ENCODE assay signal across 8 mouse cellular contexts in the genomic region with DNA sequence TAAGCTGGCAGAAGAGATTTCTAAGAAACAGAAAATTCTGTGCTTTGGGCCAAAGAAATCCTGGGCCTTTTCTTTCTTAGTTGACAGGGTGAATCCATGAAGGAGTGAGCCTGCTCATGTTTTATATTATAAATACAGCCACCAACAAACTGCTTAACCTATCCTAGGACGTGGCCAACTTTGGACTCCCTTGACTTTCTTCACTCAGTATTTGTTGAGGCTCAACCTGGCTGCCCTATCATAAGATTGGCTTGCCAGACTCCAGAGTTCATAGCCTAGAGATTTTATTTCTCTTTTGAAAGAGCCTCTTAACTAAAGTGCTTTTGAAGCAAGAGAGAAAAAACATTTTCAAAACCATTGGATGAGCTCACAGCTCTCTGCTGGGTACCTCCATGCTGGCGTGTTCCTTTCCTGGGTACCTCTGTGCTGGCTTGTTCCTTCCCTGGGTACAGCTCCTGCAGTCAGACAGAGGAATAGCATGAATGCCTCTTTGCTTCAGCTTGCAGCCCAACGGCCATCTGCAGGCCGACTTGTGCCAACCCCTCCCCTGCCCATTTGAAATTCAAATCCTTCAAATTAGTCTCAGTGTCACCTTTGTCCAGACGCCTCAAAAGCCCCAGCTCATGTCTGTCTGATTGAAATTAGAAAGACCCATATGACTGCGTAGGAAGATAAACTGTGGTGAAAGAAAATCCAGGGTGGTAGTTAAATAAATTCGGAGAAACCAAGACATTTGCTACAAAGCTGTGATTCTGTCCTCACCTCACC.
A peak's percentile ranks its signal among the peaks of the same experiment; 100 is the strongest.
DNase-seq lines count a peak whose midpoint lies in the region; ATAC-seq lines count a peak whose summit lies in the region.
"Had no signal": no experiment of that assay in that cellular context is flagged by ENCODE, and none has a peak within 500 bp of the region (broad histone marks: within the 10 kb centered on the region; RNA-seq: fewer than 3 reads in every experiment).

No protein-coding gene starts in this region.

- ATAC-seq in forebrain, embryonic 12.5 days (ENCODE audit: low FRiP score): peak; percentile 85; the same call in 1 of the 2 replicates
- peak; percentile 69 for ATAC-seq in neural tube, embryonic 14.5 days (ENCODE audit: low read depth)
- no peak for ATAC-seq in intestine, embryonic 15.5 days

- H3K9me3 ChIP-seq in forebrain, embryonic 12.5 days: no peaks in the 10 kb centered on the region
- no peaks in the 10 kb centered on the region for H3K9me3 ChIP-seq in hindbrain, embryonic 10.5 days
- H3K9me3 ChIP-seq in neural tube, embryonic 14.5 days (ENCODE audit: control insufficient read depth, low read length): no peaks in the 10 kb centered on the region
- no peaks in the 10 kb centered on the region for H3K9me3 ChIP-seq in limb, embryonic 10.5 days (replicated peaks)
- H3K9me3 ChIP-seq in intestine, embryonic 15.5 days: no peaks in the 10 kb centered on the region
- H3K9me3 ChIP-seq: limb, embryonic 12.5 days had no signal

- no peak overlapping the region for H3K4me3 ChIP-seq in forebrain, embryonic 12.5 days (replicated peaks)
- H3K4me3 ChIP-seq in hindbrain, embryonic 10.5 days: no peak overlapping the region
- no peak overlapping the region for H3K4me3 ChIP-seq in neural tube, embryonic 14.5 days (ENCODE audit: low read depth, low read length)
- no peak overlapping the region for H3K4me3 ChIP-seq in limb, embryonic 10.5 days
- H3K4me3 ChIP-seq in intestine, embryonic 15.5 days (replicated peaks): no peak overlapping the region
- H3K4me3 ChIP-seq: limb, embryonic 12.5 days had no signal

- DNase-seq in hindbrain, embryonic 10.5 days (ENCODE audit: low spot score): peak; percentile 32
- peak; percentile 32 to 33 for DNase-seq in layer of hippocampus, postnatal 36 days
- no peak for DNase-seq in gastrocnemius, postnatal 25 days
- no peak for DNase-seq in limb, embryonic 10.5 days (ENCODE audit: low spot score)

- 0 out of 2 replicates have a peak overlapping the region, but pooled peaks have one; percentile 4 for H3K9ac ChIP-seq in forebrain, embryonic 12.5 days
- H3K9ac ChIP-seq in neural tube, embryonic 14.5 days (replicated peaks; ENCODE audit: low read depth, low read length): no peak overlapping the region
- H3K9ac ChIP-seq in intestine, embryonic 15.5 days: no peak overlapping the region
- H3K9ac ChIP-seq: limb, embryonic 12.5 days had no signal

- H3K27me3 ChIP-seq in forebrain, embryonic 12.5 days: no peaks in the 10 kb centered on the region
- no peaks in the 10 kb centered on the region for H3K27me3 ChIP-seq in hindbrain, embryonic 10.5 days (ENCODE audit: insufficient read depth, poor library complexity, severe bottlenecking)
- H3K27me3 ChIP-seq in neural tube, embryonic 14.5 days (ENCODE audit: control insufficient read depth, insufficient read depth, low read length): no peaks in the 10 kb centered on the region
- no peaks in the 10 kb centered on the region for H3K27me3 ChIP-seq in limb, embryonic 10.5 days (ENCODE audit: low read depth, poor library complexity, severe bottlenecking)
- no peaks in the 10 kb centered on the region for H3K27me3 ChIP-seq in intestine, embryonic 15.5 days (replicated peaks)

- 16% methylated on average over 7 of the region's 7 CpGs for whole genome bisulfite sequencing in forebrain, embryonic 12.5 days
- 19% methylated on average over 7 of the region's 7 CpGs for WGBS in hindbrain, embryonic 10.5 days
- 12% methylated on average over 7 of the region's 7 CpGs for WGBS in neural tube, embryonic 14.5 days
- 24% methylated on average over 7 of the region's 7 CpGs for WGBS in limb, embryonic 10.5 days
- 50% methylated on average over 7 of the region's 7 CpGs for WGBS in intestine, embryonic 15.5 days

- H3K27ac ChIP-seq in forebrain, embryonic 12.5 days: no peak overlapping the region
- peak overlapping the region; percentile 8 for H3K27ac ChIP-seq in hindbrain, embryonic 10.5 days
- H3K27ac ChIP-seq in neural tube, embryonic 14.5 days (ENCODE audit: low read depth, low read length): no peak overlapping the region
- no peak overlapping the region for H3K27ac ChIP-seq in limb, embryonic 10.5 days
- H3K27ac ChIP-seq in intestine, embryonic 15.5 days: no peak overlapping the region
- H3K27ac ChIP-seq: limb, embryonic 12.5 days had no signal

- H3K4me2 ChIP-seq in forebrain, embryonic 12.5 days: no peak overlapping the region
- H3K4me2 ChIP-seq in neural tube, embryonic 14.5 days (ENCODE audit: low read depth, low read length): no peak overlapping the region
- no peak overlapping the region for H3K4me2 ChIP-seq in intestine, embryonic 15.5 days (replicated peaks)
- H3K4me2 ChIP-seq: limb, embryonic 12.5 days had no signal

- peaks cover 14% of the 10 kb centered on the region for H3K4me1 ChIP-seq in forebrain, embryonic 12.5 days
- peaks cover 13% of the 10 kb centered on the region for H3K4me1 ChIP-seq in hindbrain, embryonic 10.5 days (replicated peaks)
- H3K4me1 ChIP-seq in neural tube, embryonic 14.5 days (ENCODE audit: control insufficient read depth, insufficient read depth, low read length): no peaks in the 10 kb centered on the region
- 0 out of 2 replicates have a peak, but pooled peaks cover 2% of the 10 kb centered on the region for H3K4me1 ChIP-seq in limb, embryonic 10.5 days
- H3K4me1 ChIP-seq in intestine, embryonic 15.5 days (replicated peaks): no peaks in the 10 kb centered on the region
- H3K4me1 ChIP-seq: limb, embryonic 12.5 days had no signal

- H3K36me3 ChIP-seq in forebrain, embryonic 12.5 days (replicated peaks): no peaks in the 10 kb centered on the region
- no peaks in the 10 kb centered on the region for H3K36me3 ChIP-seq in hindbrain, embryonic 10.5 days
- no peaks in the 10 kb centered on the region for H3K36me3 ChIP-seq in neural tube, embryonic 14.5 days (ENCODE audit: control insufficient read depth, insufficient read depth, low read length)
- H3K36me3 ChIP-seq in limb, embryonic 10.5 days: no peaks in the 10 kb centered on the region
- no peaks in the 10 kb centered on the region for H3K36me3 ChIP-seq in intestine, embryonic 15.5 days
- H3K36me3 ChIP-seq: limb, embryonic 12.5 days had no signal

Comparison
In these comparisons a context has a peak if more than half of its experiments do, and no peak if none do; other contexts are left out.
1. DNase-seq: peak in hindbrain, embryonic 10.5 days (single experiment) and layer of hippocampus, postnatal 36 days (2 of 2); none in gastrocnemius, postnatal 25 days (single experiment) and limb, embryonic 10.5 days (single experiment).